Mouse (Mus musculus): Measurements from ENCODE around the gene Zfp526.

DNA sequence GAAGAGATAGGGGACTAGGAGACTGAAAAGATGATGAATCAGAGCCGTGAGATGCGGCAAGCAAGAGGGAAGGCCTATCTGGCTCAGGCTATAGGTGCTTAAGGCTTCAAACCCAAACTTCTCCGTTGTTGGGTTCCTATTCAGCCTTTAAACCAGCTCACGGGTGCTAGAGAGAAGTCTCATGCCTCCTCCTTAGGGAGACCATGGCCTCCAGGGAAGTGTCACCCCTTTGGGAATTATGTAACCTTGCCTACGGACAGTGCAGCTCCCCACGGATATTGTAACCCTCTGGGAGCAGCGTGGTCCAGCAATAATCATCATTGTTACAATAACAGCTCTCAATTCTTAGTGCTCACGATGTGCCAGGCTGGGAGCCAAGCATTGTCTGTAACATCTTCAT is 30.6 kb downstream of the Zfp526 start:
- TF ChIP-seq GATA1 (IDR thresholded peaks at IDR 0.05; ENCODE audit: low read length) = no peak
- TF ChIP-seq TAL1 (IDR thresholded peaks at IDR 0.05; ENCODE audit: low read length) = no peak

Measured in erythroblast, embryonic 14.5 days (primary cell).